Mouse (Mus musculus) forebrain, postnatal 0 days (tissue): Measurements from ENCODE around the gene Nos3. TPM values are rescaled to one million over a fixed set of nuclear protein-coding genes. Genes with fewer than 3 reads are reported as not detected.
A peak's percentile ranks its signal among the peaks of the same experiment; 100 is the strongest.

Experiments used
- ATAC-seq: fragments of 200-750 bp; cut with Nextera tagmentation; 2 replicates; pipeline ENCODE4 v1.8.0; 2017; ENCODE audit warnings: mild to moderate bottlenecking, moderate library complexity
- DNase-seq: peaks from one replicate; pipeline ENCODE4 v3.0.0-alpha.2; 2015
- H3K27ac ChIP-seq: fragments of 300-500 bp; sonication (generic); 2 replicates; pipeline ENCODE4 v1.5.1; 2014; ENCODE audit warnings: low read depth, mild to moderate bottlenecking, antibody characterized with exemption, low read length, moderate library complexity, mixed read lengths
- H3K27me3 ChIP-seq: fragments of 300-500 bp; sonication (generic); 2 replicates; pipeline ENCODE4 v1.6.1; 2014; ENCODE audit warnings: mild to moderate bottlenecking, low read length, mixed read lengths; ENCODE audit not compliant: insufficient read depth
- H3K36me3 ChIP-seq: fragments of 300-500 bp; sonication (generic); 2 replicates; pipeline ENCODE4 v1.6.1; 2014; ENCODE audit warnings: mild to moderate bottlenecking, moderate library complexity; ENCODE audit not compliant: insufficient read depth
- H3K4me1 ChIP-seq: fragments of 300-500 bp; sonication (generic); 2 replicates; pipeline ENCODE4 v1.6.1; 2014; ENCODE audit warnings: antibody characterized with exemption; ENCODE audit not compliant: insufficient read depth
- H3K4me2 ChIP-seq: fragments of 300-500 bp; sonication (generic); 2 replicates; pipeline ENCODE4 v1.6.1; 2014; ENCODE audit warnings: low read depth, mild to moderate bottlenecking, moderate library complexity
- H3K4me3 ChIP-seq: fragments of 300-500 bp; sonication (generic); 2 replicates; pipeline ENCODE4 v1.5.1; 2014; ENCODE audit warnings: low read depth, low read length, mixed read lengths
- H3K9ac ChIP-seq: fragments of 300-500 bp; sonication (generic); 2 replicates; pipeline ENCODE4 v1.6.1; 2014; ENCODE audit warnings: mild to moderate bottlenecking
- H3K9me3 ChIP-seq: fragments of 300-500 bp; sonication (generic); 2 replicates; pipeline ENCODE4 v1.6.1; 2016; ENCODE audit warnings: low read length
- CTCF ChIP-seq: sonication (generic); IDR thresholded peaks from 2 replicates; pipeline ENCODE4 v1.5.1; 2016; ENCODE audit warnings: antibody characterized with exemption, control low read depth, low read depth
- WGBS: fragments of 180-500 bp; shearing (Covaris S2); extraction: QIAGEN DNeasy Blood & Tissue Kit; methylation state at CpG from one replicate; pipeline ENCODE4 v1.1.7; 2014; 5-methylcytosine and 5-hydroxymethylcytosine counted together
- polyA plus RNA-seq: library from polyadenylated mRNA; unstranded; fragments of >200 nt; fragmentation: Nextera tagmentation; extraction: Ambion mirVana; gene quantifications from 2 replicates; pipeline ENCODE4 v1.2.1, GENCODE M21; 2015
- total RNA-seq: library from RNA; depleted of rRNA; stranded (reverse); fragments of >200 nt; gene quantifications from 2 replicates; pipeline ENCODE4 v1.2.3, GENCODE M21; 2014

The Nos3 gene
- total and polyA plus RNA-seq, 2 experiments from 2014 or later, result 6.8 to 8.3 TPM

- Histone ChIP-seq H3K4me2 (no peak overlapping the region), H3K27me3 (no peaks in the 10 kb centered on the region), H3K9me3 (no peaks in the 10 kb centered on the region), H3K9ac (no peak overlapping the region), H3K27ac (no peak overlapping the region), H3K4me1 (no peaks in the 10 kb centered on the region), H3K4me3 (no peak overlapping the region), H3K36me3 (peaks cover 12% of the 10 kb centered on the region)
- TF ChIP-seq CTCF, result peak; percentile 84
- DNase-seq (peak; percentile 55), ATAC-seq (peak; percentile 92)
- WGBS, result 12% methylated on average over 3 of the region's 3 CpGs
Measured at GRCm38 (mm10) chr5:24335888-24336511, 28.6 kb upstream of the Nos3 start.

- ATAC-seq, result no peak
- Histone ChIP-seq H3K36me3 (0 out of 2 replicates have a peak, but pooled peaks cover 8% of the 10 kb centered on the region), H3K9ac (no peak overlapping the region), H3K27ac (no peak overlapping the region), H3K9me3 (no peaks in the 10 kb centered on the region), H3K4me1 (no peaks in the 10 kb centered on the region), H3K4me3 (no peak overlapping the region), H3K27me3 (no peaks in the 10 kb centered on the region), H3K4me2 (no peak overlapping the region)
- no peak for DNase-seq
- WGBS, result 44% methylated on average over 9 of the region's 9 CpGs
- peak; percentile 15 for TF ChIP-seq CTCF
Measured at GRCm38 (mm10) chr5:24337366-24337765, 27.2 kb upstream of the Nos3 start.

GRCm38 (mm10) chr5:24337821-24338220 lies 26.8 kb upstream of the Nos3 start:
- H3K4me3 ChIP-seq, result no peak overlapping the region
- 0 out of 2 replicates have a peak, but pooled peaks cover 4% of the 10 kb centered on the region for H3K36me3 ChIP-seq
- H3K4me2 ChIP-seq, result no peak overlapping the region
- H3K4me1 ChIP-seq, result no peaks in the 10 kb centered on the region
- TF ChIP-seq CTCF, result no peak
- 70% methylated on average over 2 of the region's 2 CpGs for WGBS
- no peaks in the 10 kb centered on the region for H3K9me3 ChIP-seq
- ATAC-seq, result no peak
- DNase-seq, result no peak
- H3K27me3 ChIP-seq, result no peaks in the 10 kb centered on the region
- H3K27ac ChIP-seq, result no peak overlapping the region
- H3K9ac ChIP-seq, result no peak overlapping the region

- Histone ChIP-seq H3K9ac (no peak overlapping the region), H3K36me3 (0 out of 2 replicates have a peak, but pooled peaks cover 3% of the 10 kb centered on the region), H3K4me1 (peaks cover 16% of the 10 kb centered on the region), H3K9me3 (no peaks in the 10 kb centered on the region), H3K27me3 (no peaks in the 10 kb centered on the region), H3K4me3 (no peak overlapping the region), H3K27ac (no peak overlapping the region), H3K4me2 (no peak overlapping the region)
- no peak for DNase-seq
- TF ChIP-seq CTCF, result no peak
- WGBS, result 82% methylated on average over 14 of the region's 14 CpGs
- no peak for ATAC-seq
Measured at GRCm38 (mm10) chr5:24342205-24342963, 22.2 kb upstream of the Nos3 start.

- H3K36me3 ChIP-seq, result 0 out of 2 replicates have a peak, but pooled peaks cover 3% of the 10 kb centered on the region
- H3K9me3 ChIP-seq, result no peaks in the 10 kb centered on the region
- H3K4me3 ChIP-seq, result no peak overlapping the region
- WGBS, result 62% methylated on average over 8 of the region's 8 CpGs
- no peak for ATAC-seq
- H3K27me3 ChIP-seq, result no peaks in the 10 kb centered on the region
- no peak for DNase-seq
- no peak overlapping the region for H3K9ac ChIP-seq
- TF ChIP-seq CTCF, result no peak
- H3K4me2 ChIP-seq, result no peak overlapping the region
- no peak overlapping the region for H3K27ac ChIP-seq
- H3K4me1 ChIP-seq, result peaks cover 18% of the 10 kb centered on the region
Measured at GRCm38 (mm10) chr5:24342966-24343365, 21.6 kb upstream of the Nos3 start.

GRCm38 (mm10) chr5:24343379-24343778 lies 21.2 kb upstream of the Nos3 start:
- Histone ChIP-seq H3K36me3 (no peaks in the 10 kb centered on the region), H3K27me3 (no peaks in the 10 kb centered on the region), H3K9me3 (no peaks in the 10 kb centered on the region), H3K4me1 (peaks cover 19% of the 10 kb centered on the region), H3K9ac (no peak overlapping the region), H3K27ac (no peak overlapping the region), H3K4me3 (no peak overlapping the region), H3K4me2 (no peak overlapping the region)
- no peak for DNase-seq
- no peak for ATAC-seq
- TF ChIP-seq CTCF, result no peak

- no peak for TF ChIP-seq CTCF
- ATAC-seq, result peak; percentile 52
- Histone ChIP-seq H3K9ac (peak overlapping the region; percentile 26; the same call in 1 of the 2 replicates), H3K4me1 (peaks cover 23% of the 10 kb centered on the region), H3K9me3 (no peaks in the 10 kb centered on the region), H3K27me3 (no peaks in the 10 kb centered on the region), H3K4me2 (0 out of 2 replicates have a peak overlapping the region, but pooled peaks have one; percentile 6), H3K4me3 (no peak overlapping the region), H3K36me3 (no peaks in the 10 kb centered on the region), H3K27ac (peak overlapping the region; percentile 79)
- WGBS, result 3% methylated on average over 2 of the region's 2 CpGs
- peak; percentile 66 for DNase-seq
Measured at GRCm38 (mm10) chr5:24343977-24344436, 20.6 kb upstream of the Nos3 start.
